Mouse (Mus musculus): ENCODE results near the gene Best1. TPM values are rescaled to one million over a fixed set of nuclear protein-coding genes. Genes with fewer than 3 reads are reported as not detected.

The Best1 gene
- total RNA-seq, 2 experiments from 2014 or later, result 0.21 to 0.26 TPM

DNA sequence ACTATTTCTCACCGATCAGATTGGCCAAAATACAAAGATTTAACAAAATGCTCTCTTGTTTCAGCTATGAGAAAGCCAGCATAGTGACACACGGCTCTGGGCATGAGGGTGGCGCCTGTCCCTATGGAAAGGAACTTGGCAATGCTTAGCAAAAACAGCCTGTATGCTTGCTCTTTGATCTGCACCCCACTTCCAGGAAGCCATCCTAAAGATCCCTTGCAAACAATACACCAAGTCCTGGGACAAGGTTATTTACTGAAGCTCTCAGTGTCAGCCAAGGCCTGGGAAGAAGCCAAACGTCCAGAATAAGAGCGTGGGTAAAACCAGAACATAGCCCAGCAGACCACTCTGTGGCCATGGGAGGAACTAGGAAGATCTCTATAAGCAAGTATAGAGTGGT lies 40.7 kb downstream of the Best1 start:
- no peak for DNase-seq

DNA sequence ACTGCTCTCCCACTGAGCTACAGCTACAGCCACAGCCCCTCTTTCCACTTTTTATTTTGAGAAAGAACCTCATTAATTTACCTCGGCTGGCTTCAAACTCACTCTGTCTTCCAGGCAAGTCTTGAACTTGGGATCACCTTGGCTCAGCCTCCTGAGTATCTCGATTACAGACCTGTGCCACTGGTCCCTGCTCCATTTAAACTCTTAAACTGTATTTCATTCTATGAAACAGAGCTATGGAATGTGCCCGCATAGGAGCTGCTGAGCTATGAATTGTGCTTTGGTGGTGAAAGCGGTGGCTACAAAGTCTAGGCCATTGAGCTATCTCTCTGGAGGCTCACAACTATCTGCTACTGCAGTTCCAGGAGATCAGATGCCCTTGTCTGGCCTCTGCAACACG lies 43.5 kb downstream of the Best1 start:
- no peak for DNase-seq

DNA sequence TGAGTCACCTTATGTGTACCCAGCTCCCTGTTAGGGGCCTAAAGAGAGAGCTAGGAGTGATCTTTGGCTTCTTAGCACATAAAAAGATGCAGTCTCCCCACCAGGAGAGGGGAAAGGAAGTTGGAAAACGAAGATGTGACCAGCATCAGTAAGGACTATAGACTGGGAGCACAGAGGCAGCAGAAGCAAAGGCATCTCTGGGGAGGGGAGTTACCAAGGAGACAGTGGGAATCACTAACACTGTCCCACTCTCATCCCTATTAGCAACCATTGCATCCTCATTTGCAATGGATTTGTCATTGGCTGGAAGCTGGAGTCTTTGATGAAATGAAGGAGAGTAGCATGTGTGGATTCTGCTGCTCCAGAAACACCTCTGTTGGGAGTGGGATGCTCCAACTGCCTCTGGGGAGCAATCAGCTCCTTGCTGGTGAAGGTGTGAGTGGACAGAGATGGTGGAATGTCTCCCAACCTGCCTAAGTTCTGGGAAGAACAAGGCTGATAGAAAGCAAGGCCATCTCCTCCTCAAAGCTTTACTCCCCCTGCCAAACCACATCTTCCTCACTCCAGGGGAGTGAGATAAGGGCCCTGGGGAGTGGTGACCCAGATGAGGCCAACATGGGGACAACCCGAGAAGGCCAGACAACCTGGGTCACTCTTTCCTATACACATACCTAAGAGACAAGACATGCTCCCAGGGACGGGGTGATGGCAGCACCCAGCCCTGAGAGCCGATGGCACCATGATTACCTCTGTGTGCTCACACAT lies 44.6 kb downstream of the Best1 start:
- no peak for DNase-seq

DNA sequence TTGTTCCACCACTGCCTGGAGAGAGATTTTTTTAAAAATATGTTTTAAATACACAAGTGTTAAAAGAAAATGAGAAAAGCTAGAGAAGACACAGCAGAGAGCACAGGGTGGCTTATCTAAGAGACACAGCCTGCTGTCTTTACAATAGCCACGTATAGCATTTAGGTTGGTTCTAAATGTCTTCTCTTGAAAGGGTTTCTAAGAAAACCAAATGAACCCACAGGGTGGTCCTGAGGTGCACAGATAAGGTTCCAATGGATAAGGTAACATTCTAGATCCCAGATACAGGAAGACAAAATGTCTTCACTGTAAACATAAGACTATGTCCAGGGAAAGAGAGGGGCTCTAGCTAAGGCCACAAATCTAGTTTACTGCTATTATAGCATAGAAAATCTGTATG lies 46.0 kb downstream of the Best1 start:
- DNase-seq, result no peak

DNA sequence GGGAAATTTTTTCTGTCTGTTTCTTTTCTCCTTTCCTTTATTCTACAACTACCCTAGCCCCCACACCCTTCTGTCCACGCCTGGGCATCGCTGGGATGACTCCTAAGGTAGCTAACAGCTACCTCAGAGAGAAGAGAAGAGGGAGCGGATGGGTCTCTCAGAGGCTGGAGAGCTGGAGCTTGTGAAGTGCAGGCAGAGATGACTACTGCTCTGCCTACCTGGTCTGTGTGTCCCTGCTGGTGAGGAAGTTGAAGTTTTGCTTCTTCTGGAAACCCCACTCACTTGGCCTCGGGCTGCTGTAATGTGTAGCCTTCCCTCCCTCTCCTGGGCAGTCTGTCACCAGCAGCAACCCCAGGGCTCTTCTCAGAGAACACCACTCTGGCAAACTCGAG lies 46.6 kb downstream of the Best1 start:
- no peak for DNase-seq

DNA sequence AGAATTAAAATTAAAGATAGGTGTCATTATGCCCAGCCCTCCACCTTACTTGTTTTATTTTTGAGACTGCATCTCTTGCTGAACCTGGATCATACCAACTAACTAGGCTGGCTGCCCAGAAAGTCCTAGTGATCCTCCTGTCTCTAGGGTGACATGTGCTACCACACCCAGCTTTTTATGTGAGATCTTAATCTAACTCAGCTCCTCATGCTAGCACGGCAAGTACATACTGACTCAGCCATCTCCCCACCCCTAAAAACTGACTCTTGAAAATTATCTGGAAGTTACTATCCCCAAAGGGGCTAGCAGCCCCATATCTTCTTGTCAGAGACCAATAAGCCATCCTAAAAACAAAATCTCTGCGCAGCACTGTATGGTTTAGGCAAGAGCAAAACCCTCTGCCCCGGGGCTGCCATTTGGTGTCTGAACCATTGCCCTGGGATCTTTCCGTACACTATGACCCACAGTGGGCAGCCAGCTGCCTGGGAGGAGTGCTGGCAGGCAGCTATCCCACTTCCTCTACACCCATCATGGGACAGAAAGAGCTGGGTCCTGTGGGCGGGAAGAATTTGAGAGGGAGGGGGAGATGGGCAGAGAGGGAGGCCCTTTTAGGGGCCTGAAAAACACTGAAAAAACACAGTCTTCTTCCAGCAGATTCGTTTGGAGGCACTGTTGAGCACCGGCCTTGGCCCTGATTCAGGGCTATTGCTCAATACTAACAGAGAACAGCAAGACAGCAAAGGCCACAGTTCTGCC lies 47.2 kb downstream of the Best1 start:
- DNase-seq, result peak; percentile 89

DNA sequence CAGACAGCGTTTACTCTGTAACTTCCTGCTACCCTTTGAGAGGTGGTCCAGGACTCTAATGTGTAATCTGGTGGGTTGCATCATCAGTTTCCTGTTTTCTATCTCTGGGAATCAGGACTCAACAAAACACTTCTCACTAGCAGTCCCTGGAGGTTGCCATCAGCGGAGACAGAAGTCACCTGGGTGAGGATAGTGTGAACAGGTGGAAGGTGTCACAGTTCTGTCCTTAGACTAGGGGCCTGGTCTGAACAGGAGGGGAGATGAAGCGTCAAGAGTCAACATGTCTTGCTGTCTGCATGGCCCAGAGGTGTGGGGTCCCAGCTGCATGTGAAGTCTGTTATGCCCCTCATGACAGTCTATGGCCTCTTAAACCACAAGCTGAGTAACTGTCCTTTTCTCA lies 48.5 kb downstream of the Best1 start:
- DNase-seq, result no peak

DNA sequence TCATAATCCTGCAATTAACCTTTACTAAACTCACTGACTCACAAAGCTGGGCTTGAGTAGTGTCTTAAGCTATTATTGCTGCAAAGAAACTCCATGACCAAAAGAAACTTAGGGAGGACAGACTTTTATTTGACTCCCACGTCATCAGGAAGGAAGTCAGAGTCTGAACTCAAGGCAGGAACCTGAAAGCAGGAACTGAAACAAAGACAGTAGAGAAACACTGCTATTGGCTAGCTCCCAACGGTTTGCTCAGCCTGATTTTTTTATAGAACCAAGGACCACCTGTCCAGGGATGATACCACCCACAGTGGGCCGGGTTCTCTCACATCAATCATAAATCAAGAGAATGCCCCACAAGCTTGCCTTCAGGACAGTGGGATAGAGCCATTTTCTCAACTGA lies 49.0 kb downstream of the Best1 start:
- no peak for DNase-seq

DNA sequence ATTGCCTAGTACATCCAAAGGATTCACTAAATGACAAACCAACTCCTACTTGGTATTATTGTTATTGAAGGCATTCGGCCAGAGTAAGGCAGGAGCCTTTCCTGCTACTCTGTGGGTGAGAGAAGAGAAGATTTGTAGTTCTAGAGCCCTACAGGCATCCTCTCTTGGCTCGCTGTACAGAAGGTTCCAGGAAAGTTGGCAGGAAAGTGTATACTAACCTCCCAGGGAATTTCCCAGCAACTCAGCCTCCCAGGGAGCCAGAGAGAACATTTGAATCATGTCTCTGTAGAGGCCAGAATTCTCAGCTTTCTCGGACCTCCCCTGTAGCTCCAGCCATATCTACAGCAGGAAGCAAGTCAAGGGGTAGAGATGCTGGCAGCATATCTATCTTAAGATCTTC lies 54.4 kb downstream of the Best1 start:
- DNase-seq, result peak; percentile 50

DNA sequence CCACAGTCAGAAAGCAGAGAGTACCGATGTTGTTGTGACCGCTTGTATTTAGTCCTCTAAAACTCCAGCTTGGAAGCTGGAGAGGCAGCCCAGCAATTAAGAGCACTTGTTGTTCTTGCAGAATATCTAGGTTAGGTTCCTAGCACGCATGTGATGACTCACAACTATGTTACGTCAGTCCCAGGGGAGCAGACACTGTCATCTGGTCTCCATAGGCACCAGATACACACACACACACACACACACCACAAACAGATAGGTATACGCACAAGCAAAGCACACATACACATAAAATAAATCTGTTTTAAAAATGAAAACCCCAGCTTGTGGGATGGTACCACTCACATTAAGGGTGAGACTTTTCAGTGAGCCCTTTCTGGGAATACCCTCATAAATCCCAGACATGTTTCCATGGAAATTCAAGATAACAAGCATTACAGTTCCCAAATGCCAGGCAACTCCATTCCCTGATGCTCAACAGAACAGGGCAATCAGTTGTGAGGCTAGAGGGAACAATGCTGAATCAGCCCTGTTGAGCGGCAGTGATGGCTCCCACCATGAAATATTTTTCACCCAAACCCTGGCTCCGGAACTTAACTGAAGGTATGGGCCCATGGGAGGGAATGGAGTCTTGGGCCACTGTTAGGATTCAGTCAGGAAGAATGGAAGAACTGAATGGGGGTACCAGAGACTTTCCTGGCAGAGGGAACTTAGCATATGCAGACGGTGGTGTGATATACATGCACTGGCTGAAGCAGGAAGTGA lies 55.5 kb downstream of the Best1 start:
- DNase-seq, result no peak

DNA sequence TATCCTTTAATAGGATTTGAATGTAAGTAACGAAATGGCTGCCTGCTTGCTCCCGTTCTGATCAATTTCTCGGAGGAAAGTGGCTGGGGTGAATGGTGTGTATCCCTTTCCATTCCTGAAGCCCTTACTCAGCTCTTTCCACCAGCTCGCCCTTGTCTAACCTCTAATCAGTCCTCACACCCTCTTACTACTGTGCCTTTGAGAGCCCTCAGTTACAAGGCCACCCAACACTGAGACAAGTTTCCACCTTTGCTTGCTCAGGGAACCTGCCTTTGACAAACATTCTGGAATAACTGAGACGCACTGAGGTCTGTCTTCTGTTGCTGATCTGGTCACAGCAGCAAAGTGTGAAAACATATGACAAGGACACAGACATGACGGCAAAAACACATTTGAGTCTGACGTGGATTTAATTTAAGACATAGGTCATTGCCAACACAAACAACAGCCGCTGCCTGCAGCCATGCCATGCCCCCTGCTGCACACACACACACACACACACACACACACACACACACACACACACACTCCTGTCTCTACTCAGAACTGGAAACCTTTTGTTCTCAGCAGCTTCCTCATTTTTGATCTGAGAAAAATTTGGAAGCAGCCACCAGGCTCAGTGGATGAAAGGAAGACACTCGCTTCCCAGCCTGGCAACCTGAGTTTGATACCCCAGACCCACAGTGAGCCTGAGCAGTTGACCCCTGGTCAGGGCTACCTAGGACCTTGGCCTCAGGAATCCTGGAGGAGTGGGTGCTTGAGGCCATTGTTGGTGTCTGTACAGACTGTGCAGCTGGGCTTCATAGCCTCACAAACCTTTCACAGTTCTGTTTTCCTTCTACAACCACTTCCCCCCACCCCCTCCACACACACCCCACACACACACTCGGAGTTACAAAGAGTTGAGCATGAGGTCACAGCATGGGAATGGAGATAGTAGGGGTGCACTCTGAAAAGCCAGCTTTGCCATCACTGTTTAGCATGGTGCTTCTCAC lies 58.6 kb downstream of the Best1 start:
- DNase-seq, result no peak

DNA sequence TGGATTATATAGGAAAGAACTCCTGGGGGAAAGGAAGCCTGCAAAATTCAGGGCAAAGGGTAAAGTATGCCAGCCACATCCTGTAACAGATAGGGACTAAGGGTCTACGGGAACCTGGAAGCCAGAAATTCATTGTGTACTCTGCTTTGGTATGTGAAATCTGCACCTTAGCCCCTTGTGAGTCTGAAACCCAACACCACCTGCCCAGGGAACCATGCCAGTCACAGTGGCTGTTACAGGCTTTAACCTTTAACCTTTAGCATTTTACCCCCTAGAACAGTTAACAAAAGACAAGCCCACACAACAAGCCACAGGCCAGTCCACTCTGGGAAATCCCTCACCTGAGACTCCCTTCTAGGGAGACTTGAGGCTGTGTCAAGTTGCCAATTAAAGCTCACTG lies 59.6 kb downstream of the Best1 start:
- DNase-seq, result no peak

DNA sequence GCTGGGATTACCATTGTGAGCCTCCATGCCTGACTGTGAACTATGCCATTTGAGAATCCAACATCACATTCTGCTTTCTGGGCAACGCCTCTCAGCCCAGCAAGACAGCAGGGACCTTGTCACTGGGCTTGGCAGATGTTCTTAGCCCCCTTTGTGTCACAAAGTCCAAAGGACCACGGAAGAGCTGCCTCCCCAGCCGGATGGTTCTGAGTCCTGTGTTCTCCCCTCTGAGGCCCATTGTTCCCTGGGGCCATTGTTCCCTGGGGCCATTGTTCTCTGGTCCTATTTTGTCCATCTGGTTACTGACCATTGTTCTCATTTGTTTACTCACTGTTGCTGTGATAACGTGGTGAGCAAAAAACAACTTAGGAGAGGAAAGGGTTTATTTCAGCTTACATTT lies 60.5 kb downstream of the Best1 start:
- DNase-seq, result no peak

DNA sequence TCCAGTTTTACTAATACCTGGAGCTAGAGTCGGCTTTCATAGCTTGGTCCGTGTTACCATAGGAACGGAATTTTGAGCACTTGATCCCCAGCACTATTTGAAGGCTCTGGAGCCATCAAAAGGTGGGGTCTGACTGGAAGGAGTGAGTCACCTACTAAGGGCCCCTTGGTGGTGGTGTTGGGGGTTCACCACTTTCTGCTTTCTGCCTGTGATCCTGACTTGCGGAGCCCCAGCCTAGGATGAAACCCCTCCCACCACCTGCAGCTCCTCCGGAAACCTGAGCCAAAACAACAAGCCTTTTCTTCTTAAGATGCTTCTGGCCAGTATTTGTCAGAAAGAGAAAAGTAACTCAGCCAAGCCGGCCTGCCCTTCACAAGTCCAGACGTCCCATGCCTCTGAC lies 61.6 kb downstream of the Best1 start:
- DNase-seq, result no peak

DNA sequence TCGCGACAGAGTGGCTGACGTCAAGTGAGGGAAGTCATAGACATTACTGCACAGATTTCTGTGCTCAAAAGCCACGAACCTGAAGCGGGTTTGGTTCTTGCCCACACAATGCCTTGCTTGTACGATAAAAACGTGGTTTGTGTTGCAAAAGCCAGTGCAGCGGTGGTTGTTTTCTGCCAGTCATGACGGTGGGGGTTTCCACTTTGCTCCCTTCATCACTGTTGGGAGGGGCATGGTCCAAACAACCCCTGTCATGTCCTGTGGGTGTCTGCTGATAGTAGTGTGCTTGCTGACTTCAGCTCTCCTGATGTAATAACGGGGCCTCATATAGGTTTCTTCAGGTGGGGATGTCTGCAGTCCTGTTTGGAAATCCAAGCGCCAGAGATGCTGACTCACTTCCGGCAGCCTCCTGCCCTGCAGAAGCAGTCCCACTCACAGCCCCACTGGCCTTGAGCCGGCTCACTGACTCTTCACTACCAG lies 62.6 kb downstream of the Best1 start:
- DNase-seq, result no peak

DNA sequence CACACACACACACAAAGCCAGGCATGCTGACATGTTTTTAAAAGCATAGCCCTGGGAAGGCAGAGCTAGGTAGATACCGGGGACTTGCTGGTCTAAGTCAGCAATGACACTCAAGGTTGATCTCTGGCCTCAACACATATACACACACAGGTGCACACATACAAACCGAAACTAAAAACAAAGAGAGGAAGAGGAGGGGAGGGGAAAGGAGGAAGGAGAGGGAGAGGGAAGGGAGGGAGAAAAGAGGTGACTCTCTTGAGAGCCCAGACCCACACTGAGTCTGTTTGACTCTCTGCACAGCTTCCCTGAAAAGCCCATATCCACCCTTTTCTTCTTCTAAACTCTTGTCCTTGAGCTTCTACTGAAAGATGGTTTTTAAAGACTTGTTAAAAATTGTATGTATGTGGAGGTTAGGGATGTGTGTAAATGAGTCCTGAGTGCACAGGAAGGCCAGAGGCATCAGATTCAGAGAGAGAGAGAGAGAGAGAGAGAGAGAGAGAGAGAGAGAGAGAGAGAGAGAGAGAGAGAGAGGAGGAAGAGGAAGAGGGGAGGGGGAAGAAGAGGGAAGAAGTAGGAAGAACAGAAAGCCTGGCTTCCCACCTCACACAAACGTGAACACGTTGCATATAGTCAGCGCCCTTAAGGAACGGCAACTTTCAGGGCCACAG lies 63.1 kb downstream of the Best1 start:
- DNase-seq, result no peak

DNA sequence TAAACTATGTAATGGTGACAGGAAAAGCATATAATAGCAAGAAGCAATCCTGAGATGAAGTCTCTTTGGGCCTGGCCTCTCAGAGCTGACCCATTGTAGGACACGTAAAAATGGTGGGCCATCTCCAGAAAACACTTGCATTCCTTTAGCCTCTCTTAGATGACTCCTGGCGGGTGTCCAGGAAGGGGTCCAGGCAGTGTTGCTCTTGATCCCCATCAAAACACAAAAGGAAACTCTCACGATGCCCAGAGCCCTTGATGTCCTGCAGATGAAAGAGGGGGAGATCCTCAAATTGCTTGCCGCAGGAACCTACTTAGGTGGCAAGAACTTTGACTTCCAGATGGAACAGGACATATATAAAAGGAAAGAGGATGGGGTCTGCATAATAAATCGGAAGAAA lies 64.0 kb downstream of the Best1 start:
- no peak for DNase-seq

DNA sequence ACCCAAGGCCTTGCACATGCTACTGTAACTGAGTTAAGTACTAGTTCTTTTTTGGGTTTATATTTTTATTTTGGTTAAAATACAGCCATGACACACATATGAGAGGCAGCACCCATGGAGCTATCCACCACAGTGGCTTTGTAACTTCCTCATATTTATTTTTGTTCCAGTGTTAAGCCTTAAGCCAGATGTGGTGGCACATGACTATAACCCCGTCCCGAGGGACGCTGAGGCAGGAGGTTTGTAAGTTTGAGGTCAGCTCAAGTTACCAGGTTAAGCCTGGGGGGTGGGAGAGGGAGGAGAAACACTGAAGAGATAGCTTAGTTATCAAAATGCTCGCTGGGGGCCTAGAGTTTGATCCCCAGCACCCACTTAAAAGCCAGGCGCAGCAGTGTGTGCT lies 64.9 kb downstream of the Best1 start:
- no peak for DNase-seq
